Mouse (Mus musculus) adrenal gland, postnatal 10 days (tissue): ENCODE data around the gene Clec4g. TPM values are rescaled to one million over a fixed set of nuclear protein-coding genes. Genes with fewer than 3 reads are reported as not detected.
A peak's percentile ranks its signal among the peaks of the same experiment; 100 is the strongest.

Experiments
- DNase-seq: peaks from one replicate; pipeline ENCODE4 v3.0.0; 2021; ENCODE audit warnings: mixed read lengths
- total RNA-seq, 2 experiments: library from RNA; stranded (reverse); gene quantifications; 2 replicates each; pipeline ENCODE4 v1.2.3; 2021

The Clec4g gene
- total RNA-seq, 2 experiments from 2014 or later: 7.4 to 14.3 TPM

DNA sequence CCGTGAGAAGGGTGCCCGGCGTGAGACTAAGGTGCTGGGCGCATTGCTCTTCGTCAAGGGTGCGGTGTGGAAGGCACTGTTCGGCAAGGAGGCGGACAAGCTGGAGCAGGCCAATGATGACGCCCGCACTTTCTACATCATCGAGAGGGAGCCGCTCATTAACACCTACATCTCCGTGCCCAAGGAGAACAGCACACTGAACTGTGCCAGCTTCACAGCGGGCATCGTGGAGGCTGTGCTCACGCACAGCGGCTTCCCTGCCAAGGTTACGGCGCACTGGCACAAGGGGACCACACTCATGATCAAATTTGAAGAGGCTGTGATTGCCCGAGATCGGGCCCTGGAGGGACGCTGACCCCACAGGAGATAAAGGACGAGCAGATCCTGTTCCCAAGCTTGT lies 41.2 kb downstream of the Clec4g start:
- DNase-seq: no peak

DNA sequence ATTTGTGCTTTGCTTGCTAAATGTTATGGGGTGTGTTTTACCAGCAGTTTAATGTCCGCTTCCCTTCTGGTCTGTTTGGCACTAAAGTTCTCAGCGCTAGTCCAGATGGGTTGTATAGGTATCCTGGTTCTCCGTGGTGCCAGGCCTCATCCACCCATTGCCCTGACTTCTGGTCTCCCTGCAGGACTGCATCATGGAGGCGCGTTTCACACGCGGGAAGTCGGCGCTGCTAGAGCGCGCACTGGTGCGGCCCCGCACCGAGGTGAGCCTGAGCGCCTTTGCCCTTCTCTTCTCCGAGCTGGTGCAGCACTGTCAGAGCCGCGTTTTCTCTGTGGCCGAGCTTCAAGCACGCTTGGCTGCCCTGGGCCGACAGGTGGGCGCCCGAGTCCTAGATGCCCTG lies 41.6 kb downstream of the Clec4g start:
- DNase-seq: no peak

DNA sequence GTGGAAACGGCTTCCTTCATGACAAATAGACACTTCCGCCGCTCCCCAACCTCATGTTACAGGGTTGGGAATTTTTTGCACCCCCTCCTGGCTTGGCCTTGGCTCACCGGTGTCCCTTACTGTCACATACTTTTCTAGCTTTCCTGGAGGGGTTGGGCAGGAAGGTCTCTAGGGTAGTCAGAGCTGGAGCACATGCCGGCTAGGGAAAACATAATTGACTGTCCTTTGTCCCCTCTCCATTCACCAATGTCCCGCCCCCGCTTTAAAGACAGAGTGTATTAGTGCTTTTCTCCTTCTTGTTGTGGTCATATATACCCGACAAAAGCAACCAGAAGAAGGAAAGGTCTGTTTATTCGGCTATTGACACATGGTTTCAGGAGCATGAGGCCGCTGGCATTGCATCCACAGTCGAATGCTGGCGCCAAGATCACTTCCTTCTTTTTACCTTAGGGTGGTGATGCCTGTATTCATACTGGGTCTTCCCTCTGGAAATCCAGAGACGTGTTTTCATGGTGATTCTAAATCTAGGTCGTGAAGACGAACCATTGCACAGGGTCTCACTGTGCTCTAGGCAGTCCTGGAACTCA lies 43.4 kb downstream of the Clec4g start:
- DNase-seq: peak; percentile 44

DNA sequence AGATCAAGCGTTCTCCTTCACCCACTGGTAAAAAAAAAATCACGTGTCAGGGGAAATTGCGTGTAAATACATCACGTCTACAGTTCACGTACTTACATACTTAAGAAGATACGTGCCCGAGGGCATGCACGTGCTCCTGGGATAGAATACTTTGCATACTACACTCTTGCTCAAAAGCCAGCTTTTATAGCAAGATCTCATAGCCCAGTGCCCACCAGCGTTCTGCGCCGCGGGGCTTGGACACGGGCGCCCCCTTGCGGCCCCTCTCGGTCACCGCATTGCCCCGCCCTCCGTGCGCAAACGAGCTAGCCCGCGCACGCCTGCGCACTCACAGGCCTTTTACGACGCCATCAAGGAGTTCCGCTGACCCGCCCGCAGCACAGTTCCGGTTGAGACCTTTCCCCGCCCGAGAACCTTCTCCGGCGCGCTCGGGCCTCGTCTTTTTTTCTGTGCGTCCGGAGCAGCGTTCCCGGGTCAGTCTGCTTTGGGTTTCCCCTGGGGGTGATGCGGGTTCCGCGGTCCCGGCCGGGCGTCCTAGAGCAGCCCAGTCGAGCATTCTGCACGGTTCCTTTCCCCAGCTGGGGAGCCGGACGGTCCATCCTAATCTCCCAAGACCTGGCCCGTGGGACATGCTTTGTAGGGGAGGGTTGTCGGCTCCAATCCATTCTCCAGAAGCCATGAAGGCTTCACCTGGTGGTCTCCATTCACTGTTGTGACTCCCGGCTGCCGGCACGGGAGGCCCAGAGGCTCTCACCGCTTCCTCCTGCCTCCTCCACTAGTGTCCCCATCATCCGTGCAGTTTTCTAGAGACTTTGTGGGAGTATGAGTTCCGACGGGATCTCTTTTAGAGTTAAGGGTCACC lies 44.1 kb downstream of the Clec4g start, which contains the start of gene Trappc5:
TSS of gene Trappc5 (plus strand) at position 169 of the 862 bp plus-strand sequence.
- peak; percentile 97 for DNase-seq

DNA sequence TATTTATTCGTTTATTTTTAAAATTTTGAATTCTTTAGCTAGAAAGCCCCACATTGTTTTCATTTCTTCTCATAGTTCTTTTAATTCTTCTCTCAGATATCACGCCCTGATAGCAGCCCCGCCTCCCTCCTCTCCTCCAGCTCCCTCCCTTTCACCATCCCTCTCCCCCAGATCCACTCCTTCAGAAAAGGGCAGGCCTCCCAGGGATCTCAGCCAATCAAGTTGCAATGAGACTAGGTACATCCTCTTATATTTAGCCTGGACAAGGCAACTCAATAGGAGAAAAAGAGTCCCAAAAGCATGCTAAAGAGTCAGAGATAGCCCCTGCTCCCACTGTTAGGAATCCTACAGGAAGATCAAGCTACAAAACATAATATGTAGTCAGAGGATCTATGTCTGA lies 45.8 kb downstream of the Clec4g start:
- no peak for DNase-seq

DNA sequence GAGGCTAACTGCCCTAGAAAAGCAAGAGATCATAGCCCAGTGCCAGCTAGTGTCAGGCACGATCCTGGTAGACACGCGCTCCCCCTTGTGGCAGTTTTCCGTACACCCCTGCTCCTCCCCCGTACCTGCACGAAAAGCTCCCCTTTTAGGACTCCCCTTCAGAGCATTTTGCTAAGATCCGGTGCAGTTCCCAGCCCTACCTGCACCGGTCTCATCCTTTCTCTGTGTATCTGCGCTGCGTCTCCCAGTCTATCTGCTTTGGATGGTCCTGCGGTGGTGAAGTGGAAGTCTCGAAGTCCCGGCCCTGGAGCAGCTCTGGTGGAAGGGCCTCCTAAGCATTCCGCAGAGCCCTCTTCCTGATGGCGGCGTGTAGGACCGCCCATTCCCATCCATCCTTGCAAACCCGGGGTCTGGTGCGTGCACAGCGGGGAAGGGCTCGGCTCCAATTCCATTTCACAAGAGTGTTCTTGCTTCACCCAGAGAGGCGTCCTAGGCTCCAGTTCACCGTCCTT lies 48.4 kb downstream of the Clec4g start, which contains the start of gene Fcor:
TSS of gene Fcor (minus strand) at position 383 of the 512 bp plus-strand sequence.
- DNase-seq: peak; percentile 91

DNA sequence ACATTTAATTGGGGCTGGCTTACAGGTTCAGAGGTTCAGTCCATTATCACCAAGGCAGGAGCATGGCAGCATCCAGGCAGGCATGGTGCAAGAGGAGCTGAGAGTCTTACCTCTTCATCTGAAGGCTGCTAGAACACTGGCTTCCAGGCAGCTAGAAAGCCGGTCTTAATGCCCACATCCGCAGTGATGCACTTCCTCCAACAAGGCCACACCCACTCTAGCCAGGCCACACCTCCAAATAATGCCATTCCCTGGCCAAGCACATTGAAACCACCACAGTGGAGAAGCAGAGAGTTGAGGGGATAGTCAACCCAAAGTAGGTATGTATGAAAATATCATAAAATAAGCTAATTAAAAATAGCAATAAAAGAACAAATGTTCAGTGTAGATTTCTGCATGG lies 50.1 kb downstream of the Clec4g start:
- no peak for DNase-seq

DNA sequence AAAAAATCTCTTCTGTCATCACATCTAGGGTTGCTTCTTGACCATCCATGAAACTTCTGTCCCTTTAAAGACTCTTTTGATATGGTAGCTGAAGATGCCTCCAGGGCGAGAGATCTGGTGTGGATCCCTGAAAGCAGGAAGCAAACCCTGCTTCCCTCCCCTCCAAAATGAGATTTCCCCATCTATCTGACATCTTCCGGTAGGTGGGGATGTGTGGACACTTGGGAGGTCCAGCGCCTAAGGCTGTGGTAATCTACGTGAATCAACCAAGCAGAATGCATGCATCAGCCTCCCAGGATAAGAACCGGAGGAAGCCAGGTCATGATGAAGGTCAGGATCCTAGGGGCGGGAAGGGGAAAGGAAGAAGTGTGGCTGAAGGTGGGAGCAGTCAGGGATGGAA lies 54.9 kb downstream of the Clec4g start, which contains the start of gene Mcemp1:
TSS of gene Mcemp1 (plus strand) at position 248 of the 400 bp plus-strand sequence.
- no peak for DNase-seq

DNA sequence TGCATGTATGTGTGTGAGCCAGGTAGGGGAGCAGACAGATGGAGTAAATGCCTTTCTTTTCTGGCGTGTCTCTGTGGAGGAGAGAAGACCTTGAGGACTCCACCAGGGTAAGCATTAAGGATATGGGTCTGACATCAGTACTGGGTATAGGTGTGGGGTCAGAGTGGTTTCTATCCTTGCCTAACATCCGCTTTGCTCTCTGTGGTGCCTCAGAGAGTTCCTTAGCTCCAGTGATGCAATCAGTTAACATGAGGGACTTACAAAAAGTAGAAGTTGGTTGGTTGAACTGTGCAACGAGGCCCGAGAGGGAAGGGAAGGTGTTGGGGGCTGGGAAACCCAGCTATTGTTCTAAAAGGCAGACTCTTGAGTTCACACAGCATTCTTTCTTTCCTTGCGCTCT lies 56.0 kb downstream of the Clec4g start:
- no peak for DNase-seq

DNA sequence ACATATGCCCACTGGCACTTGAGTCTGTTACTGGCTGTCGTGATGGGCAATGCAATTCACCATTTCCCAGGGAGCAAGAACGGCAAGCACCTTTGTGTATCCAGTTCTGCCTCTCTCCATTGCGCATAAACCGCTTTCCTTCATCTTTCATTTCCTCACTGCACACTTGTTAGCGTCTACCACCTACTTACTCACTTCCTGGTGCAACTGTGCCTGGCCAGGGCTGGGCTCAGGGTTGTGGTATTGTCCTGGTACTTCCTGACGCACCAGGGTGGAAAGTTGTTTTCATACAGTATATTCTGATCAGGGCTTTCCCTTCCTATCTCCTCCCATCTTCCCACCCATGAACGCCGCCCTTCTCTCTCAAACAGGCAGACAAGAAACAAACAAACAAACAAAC lies 59.6 kb downstream of the Clec4g start:
- no peak for DNase-seq

Other genes starting within 250 kb of the Clec4g start
- under 1 TPM in 1 of 2 experiments, not detected in 1; 0.27 TPM for gene Tex45, start 249.8 kb downstream of the Clec4g start, total RNA-seq
- 10 to 100 TPM; 23.9 to 25.3 TPM for gene Zfp358, start 227.5 kb downstream of the Clec4g start, total RNA-seq
- 10 to 100 TPM; 30.2 to 37.6 TPM for gene Mcoln1, start 220.2 kb downstream of the Clec4g start, total RNA-seq
- gene Pnpla6, start 205.3 kb downstream of the Clec4g start, total RNA-seq: 10 to 100 TPM; 24.2 to 39.3 TPM
- 1 to 10 TPM in 1 of 2 experiments, under 1 TPM in 1; 0.61 to 1.9 TPM for gene C330021F23Rik, start 152.7 kb downstream of the Clec4g start, total RNA-seq
- gene Camsap3, start 133.4 kb downstream of the Clec4g start, total RNA-seq: 10 to 100 TPM in 1 of 2 experiments, 1 to 10 TPM in 1; 9.1 to 13.8 TPM
- 10 to 100 TPM; 33.1 to 33.9 TPM for gene Xab2, start 99.3 kb downstream of the Clec4g start, total RNA-seq
- gene Pet100, start 99.1 kb downstream of the Clec4g start, total RNA-seq: 100 to 1,000 TPM; 104 to 118 TPM
- gene Pcp2, start 95.1 kb downstream of the Clec4g start, total RNA-seq: not detected
- 10 to 100 TPM; 70.1 to 89.1 TPM for gene Stxbp2, start 89.7 kb downstream of the Clec4g start, total RNA-seq
- 10 to 100 TPM in 1 of 2 experiments, 1 to 10 TPM in 1; 3.7 to 33.4 TPM for gene Retn, start 64.9 kb downstream of the Clec4g start, total RNA-seq
- gene Mcemp1, start 54.9 kb downstream of the Clec4g start, total RNA-seq: 1 to 10 TPM; 1.2 to 1.7 TPM
- gene Fcor, start 48.3 kb downstream of the Clec4g start, total RNA-seq: 10 to 100 TPM; 28.3 to 29.9 TPM
- 10 to 100 TPM; 19.5 to 23.1 TPM for gene Trappc5, start 44.4 kb downstream of the Clec4g start, total RNA-seq
- gene Fcer2a, start 26.5 kb downstream of the Clec4g start, total RNA-seq: 1 to 10 TPM; 2.5 to 3.4 TPM
- under 1 TPM; 0.63 to 0.79 TPM for gene Cd209a, start 28.3 kb upstream of the Clec4g start, total RNA-seq
- not detected for gene Cd209e, start 133.7 kb upstream of the Clec4g start, total RNA-seq
- 1 to 10 TPM in 1 of 2 experiments, under 1 TPM in 1; 0.88 to 1.3 TPM for gene Cd209d, start 157.9 kb upstream of the Clec4g start, total RNA-seq
- 1 to 10 TPM; 7.8 to 8.7 TPM for gene Cd209b, start 206.2 kb upstream of the Clec4g start, total RNA-seq
- under 1 TPM; 0.21 to 0.58 TPM for gene Cd209c, start 234.1 kb upstream of the Clec4g start, total RNA-seq